Mouse (Mus musculus): ENCODE data around the gene Mlh3. TPM values are rescaled to one million over a fixed set of nuclear protein-coding genes. Genes with fewer than 3 reads are reported as not detected.

Gene Mlh3
- polyA plus RNA-seq, 1 experiment: 5.5 TPM

- DNase-seq: no peak
- Histone ChIP-seq H3K36me3 (ENCODE audit: control insufficient read depth, insufficient read depth, low read length) (no peaks in the 10 kb centered on the region), H3K4me1 (replicated peaks; ENCODE audit: control insufficient read depth, insufficient read depth, low read length) (no peaks in the 10 kb centered on the region), H3K27me3 (ENCODE audit: control insufficient read depth, insufficient read depth, low read length) (no peaks in the 10 kb centered on the region), H3K27ac (ENCODE audit: control insufficient read depth, insufficient read depth, low read length) (no peak overlapping the region), H3K4me3 (ENCODE audit: control insufficient read depth, insufficient read depth, low read length) (no peak overlapping the region)
- WGBS: 97% methylated on average over 3 of the region's 3 CpGs
- TF ChIP-seq POLR2A (IDR thresholded peaks at IDR 0.05; ENCODE audit: control insufficient read depth, extremely low read depth, insufficient read depth, low read length, poor library complexity): no peak
- TF ChIP-seq CTCF (IDR thresholded peaks at IDR 0.05; ENCODE audit: borderline replicate concordance, control insufficient read depth, extremely low read depth, insufficient read depth, low read length, poor library complexity): no peak
Observed at GRCm38 (mm10) chr12:85266248-85266647, 4.2 kb downstream of the Mlh3 start.

GRCm38 (mm10) chr12:85264940-85265339 is 5.5 kb downstream of the Mlh3 start:
- Histone ChIP-seq H3K27me3 (ENCODE audit: control insufficient read depth, insufficient read depth, low read length) (no peaks in the 10 kb centered on the region), H3K4me1 (replicated peaks; ENCODE audit: control insufficient read depth, insufficient read depth, low read length) (no peaks in the 10 kb centered on the region), H3K4me3 (ENCODE audit: control insufficient read depth, insufficient read depth, low read length) (no peak overlapping the region), H3K36me3 (ENCODE audit: control insufficient read depth, insufficient read depth, low read length) (no peaks in the 10 kb centered on the region), H3K27ac (ENCODE audit: control insufficient read depth, insufficient read depth, low read length) (no peak overlapping the region)
- WGBS: 91% methylated on average over 7 of the region's 7 CpGs
- TF ChIP-seq CTCF (IDR thresholded peaks at IDR 0.05; ENCODE audit: borderline replicate concordance, control insufficient read depth, extremely low read depth, insufficient read depth, low read length, poor library complexity): no peak
- no peak for TF ChIP-seq POLR2A (IDR thresholded peaks at IDR 0.05; ENCODE audit: control insufficient read depth, extremely low read depth, insufficient read depth, low read length, poor library complexity)
- DNase-seq: no peak

- Histone ChIP-seq H3K27me3 (ENCODE audit: control insufficient read depth, insufficient read depth, low read length) (no peaks in the 10 kb centered on the region), H3K36me3 (ENCODE audit: control insufficient read depth, insufficient read depth, low read length) (no peaks in the 10 kb centered on the region), H3K4me1 (replicated peaks; ENCODE audit: control insufficient read depth, insufficient read depth, low read length) (no peaks in the 10 kb centered on the region), H3K27ac (ENCODE audit: control insufficient read depth, insufficient read depth, low read length) (no peak overlapping the region), H3K4me3 (ENCODE audit: control insufficient read depth, insufficient read depth, low read length) (no peak overlapping the region)
- DNase-seq: no peak
- TF ChIP-seq CTCF (IDR thresholded peaks at IDR 0.05; ENCODE audit: borderline replicate concordance, control insufficient read depth, extremely low read depth, insufficient read depth, low read length, poor library complexity): no peak
- TF ChIP-seq POLR2A (IDR thresholded peaks at IDR 0.05; ENCODE audit: control insufficient read depth, extremely low read depth, insufficient read depth, low read length, poor library complexity): no peak
- 96% methylated on average over 8 of the region's 8 CpGs for WGBS
Observed at GRCm38 (mm10) chr12:85264531-85264930, 5.9 kb downstream of the Mlh3 start.

- no peak overlapping the region for H3K4me3 ChIP-seq (ENCODE audit: control insufficient read depth, insufficient read depth, low read length)
- 96% methylated on average over 5 of the region's 5 CpGs for WGBS
- H3K27ac ChIP-seq (ENCODE audit: control insufficient read depth, insufficient read depth, low read length): no peak overlapping the region
- no peaks in the 10 kb centered on the region for H3K4me1 ChIP-seq (replicated peaks; ENCODE audit: control insufficient read depth, insufficient read depth, low read length)
- no peaks in the 10 kb centered on the region for H3K27me3 ChIP-seq (ENCODE audit: control insufficient read depth, insufficient read depth, low read length)
- DNase-seq: no peak
- no peaks in the 10 kb centered on the region for H3K36me3 ChIP-seq (ENCODE audit: control insufficient read depth, insufficient read depth, low read length)
- no peak for TF ChIP-seq POLR2A (IDR thresholded peaks at IDR 0.05; ENCODE audit: control insufficient read depth, extremely low read depth, insufficient read depth, low read length, poor library complexity)
- TF ChIP-seq CTCF (IDR thresholded peaks at IDR 0.05; ENCODE audit: borderline replicate concordance, control insufficient read depth, extremely low read depth, insufficient read depth, low read length, poor library complexity): no peak
Observed at GRCm38 (mm10) chr12:85263190-85263589, 7.2 kb downstream of the Mlh3 start.

- 91% methylated on average over 10 of the region's 10 CpGs for WGBS
- peaks cover 5% of the 10 kb centered on the region; the same call in 1 of the 2 replicates for H3K4me1 ChIP-seq (replicated peaks; ENCODE audit: control insufficient read depth, insufficient read depth, low read length)
- no peak for TF ChIP-seq CTCF (IDR thresholded peaks at IDR 0.05; ENCODE audit: borderline replicate concordance, control insufficient read depth, extremely low read depth, insufficient read depth, low read length, poor library complexity)
- no peaks in the 10 kb centered on the region for H3K27me3 ChIP-seq (ENCODE audit: control insufficient read depth, insufficient read depth, low read length)
- no peak overlapping the region for H3K27ac ChIP-seq (ENCODE audit: control insufficient read depth, insufficient read depth, low read length)
- H3K36me3 ChIP-seq (ENCODE audit: control insufficient read depth, insufficient read depth, low read length): no peaks in the 10 kb centered on the region
- no peak overlapping the region for H3K4me3 ChIP-seq (ENCODE audit: control insufficient read depth, insufficient read depth, low read length)
- DNase-seq: no peak
Observed at GRCm38 (mm10) chr12:85262489-85262888, 7.9 kb downstream of the Mlh3 start.

- Histone ChIP-seq H3K36me3 (ENCODE audit: control insufficient read depth, insufficient read depth, low read length) (no peaks in the 10 kb centered on the region; the same call in 1 of the 2 replicates), H3K4me3 (ENCODE audit: control insufficient read depth, insufficient read depth, low read length) (no peak overlapping the region), H3K27me3 (ENCODE audit: control insufficient read depth, insufficient read depth, low read length) (no peaks in the 10 kb centered on the region), H3K4me1 (replicated peaks; ENCODE audit: control insufficient read depth, insufficient read depth, low read length) (peaks cover 9% of the 10 kb centered on the region), H3K27ac (ENCODE audit: control insufficient read depth, insufficient read depth, low read length) (no peak overlapping the region; the same call in 1 of the 2 replicates)
- no peak for TF ChIP-seq CTCF (IDR thresholded peaks at IDR 0.05; ENCODE audit: borderline replicate concordance, control insufficient read depth, extremely low read depth, insufficient read depth, low read length, poor library complexity)
- TF ChIP-seq POLR2A (IDR thresholded peaks at IDR 0.05; ENCODE audit: control insufficient read depth, extremely low read depth, insufficient read depth, low read length, poor library complexity): no peak
- WGBS: 42% methylated on average over 7 of the region's 7 CpGs
- DNase-seq: peak; percentile 30
Observed at GRCm38 (mm10) chr12:85257008-85257639, 13.3 kb downstream of the Mlh3 start.

All from thymus, adult 2 months (tissue).